Mouse (Mus musculus): ENCODE data around the gene Syt12.

- TF ChIP-seq CTCF (IDR thresholded peaks at IDR 0.05; ENCODE audit: control insufficient read depth, insufficient read depth, low read length) = no peak
- TF ChIP-seq POLR2A (IDR thresholded peaks at IDR 0.05; ENCODE audit: borderline replicate concordance, control insufficient read depth, low read depth, low read length) = no peak
These were observed 44.3 kb upstream of the Syt12 start for GRCm38 (mm10) chr19:4521426-4522050.

Data from bone marrow, adult 2 months (tissue).